Mouse (Mus musculus) frontal cortex, adult (tissue): ENCODE measurements around the gene Snf8.

Source experiments
- ATAC-seq: cut with Nextera tagmentation; 2 replicates; pipeline ENCODE4 v1.9.2; 2017; ENCODE audit warnings: mild to moderate bottlenecking, moderate library complexity, mixed read lengths; ENCODE audit not compliant: low TSS enrichment

Snf8 gene

GRCm38 (mm10) chr11:96028130-96028529, 6.6 kb upstream of the Snf8 start:
- ATAC-seq: no peak

GRCm38 (mm10) chr11:96030571-96030970, 4.1 kb upstream of the Snf8 start:
- no peak for ATAC-seq

GRCm38 (mm10) chr11:96031701-96032100, 3.0 kb upstream of the Snf8 start:
- ATAC-seq: no peak

GRCm38 (mm10) chr11:96033264-96033663, 1.4 kb upstream of the Snf8 start:
- ATAC-seq: no peak

- ATAC-seq: no peak
Measured at GRCm38 (mm10) chr11:96034116-96034515, 569 bp upstream of the Snf8 start.

GRCm38 (mm10) chr11:96035133-96035532, 448 bp downstream of the Snf8 start:
- no peak for ATAC-seq

- ATAC-seq: no peak
Measured at GRCm38 (mm10) chr11:96037499-96037898, 2.8 kb downstream of the Snf8 start.

- no peak for ATAC-seq
Measured at GRCm38 (mm10) chr11:96038560-96038959, 3.9 kb downstream of the Snf8 start.

- ATAC-seq: no peak; the same call in 1 of the 2 replicates
Measured at GRCm38 (mm10) chr11:96044803-96045567, 10.3 kb downstream of the Snf8 start.

- ATAC-seq: no peak
Measured at GRCm38 (mm10) chr11:96046028-96046427, 11.3 kb downstream of the Snf8 start.

GRCm38 (mm10) chr11:96046793-96047192, 12.1 kb downstream of the Snf8 start:
- no peak for ATAC-seq

GRCm38 (mm10) chr11:96047469-96048373, 13.0 kb downstream of the Snf8 start:
- ATAC-seq: no peak

GRCm38 (mm10) chr11:96049939-96050338, 15.3 kb downstream of the Snf8 start:
- no peak for ATAC-seq

- no peak for ATAC-seq
Measured at GRCm38 (mm10) chr11:96050854-96051253, 16.2 kb downstream of the Snf8 start.

GRCm38 (mm10) chr11:96058309-96058708, 23.6 kb downstream of the Snf8 start:
- no peak for ATAC-seq

- peak; percentile 3; the same call in 1 of the 2 replicates for ATAC-seq
Measured at GRCm38 (mm10) chr11:96064521-96065214, 30.0 kb downstream of the Snf8 start.

- ATAC-seq: peak; percentile 96
Measured at GRCm38 (mm10) chr11:96065215-96065911, 30.7 kb downstream of the Snf8 start, which contains the start of gene Ube2z. Ube2z (minus strand) TSS chr11:96065388.

- ATAC-seq: no peak
Measured at GRCm38 (mm10) chr11:96068231-96068630, 33.5 kb downstream of the Snf8 start.

GRCm38 (mm10) chr11:96070353-96070752, 35.7 kb downstream of the Snf8 start:
- no peak for ATAC-seq

GRCm38 (mm10) chr11:96071013-96071412, 36.3 kb downstream of the Snf8 start:
- no peak for ATAC-seq

- no peak for ATAC-seq
Measured at GRCm38 (mm10) chr11:96073295-96073993, 38.8 kb downstream of the Snf8 start.
